Mouse (Mus musculus) adrenal gland, postnatal 36 days (tissue): ENCODE data around the gene Ruvbl1. TPM values are rescaled to one million over a fixed set of nuclear protein-coding genes. Genes with fewer than 3 reads are reported as not detected.

Experiments used
- DNase-seq, 2 experiments: peaks; one replicate each; pipeline ENCODE4 v3.0.0; 2021; ENCODE audit warnings: mixed read lengths in 1 of 2
- total RNA-seq, 2 experiments: library from RNA; stranded (reverse); gene quantifications; 2 replicates each; pipeline ENCODE4 v1.2.3; 2021

The Ruvbl1 gene
- total RNA-seq, 2 experiments from 2014 or later = 32.4 to 35.2 TPM

DNA sequence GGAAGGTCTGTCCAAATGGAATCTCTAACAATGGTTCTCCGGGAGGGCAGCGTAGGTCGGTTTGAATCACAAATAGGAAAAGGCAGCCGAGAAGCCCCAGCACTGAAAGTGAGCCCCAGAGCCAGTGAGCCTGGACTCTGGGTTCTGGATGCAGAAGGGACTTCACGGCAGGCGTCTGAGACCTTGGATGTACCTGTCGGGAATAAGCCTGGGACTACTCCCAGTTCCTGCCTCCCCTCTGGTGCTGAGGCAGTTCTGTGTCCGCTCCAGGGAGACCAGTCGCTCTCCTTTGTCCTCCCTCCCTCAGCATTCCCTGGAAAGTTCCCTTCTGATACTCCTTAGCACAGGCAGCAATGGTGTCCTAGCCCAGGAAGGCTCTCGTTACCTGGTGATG lies 80.2 kb downstream of the Ruvbl1 start:
- DNase-seq = no peak

Other genes with a start within 250 kb of the Ruvbl1 start
- not detected for gene Dnajb8, start 243.1 kb upstream of the Ruvbl1 start, total RNA-seq
- 10 to 100 TPM; 13.1 to 19.4 TPM for gene Eefsec, start 18.9 kb upstream of the Ruvbl1 start, total RNA-seq
- gene Sec61a1, start 53.5 kb downstream of the Ruvbl1 start, total RNA-seq = 100 to 1,000 TPM; 214 to 229 TPM
- gene Kbtbd12, start 172.5 kb downstream of the Ruvbl1 start, total RNA-seq = 1 to 10 TPM in 1 of 2 experiments, under 1 TPM in 1; 0.46 to 3.3 TPM